Mouse (Mus musculus) kidney, adult 9 months (tissue): ENCODE measurements around the gene Rai14.

Source experiments
- DNase-seq: peaks from one replicate; pipeline ENCODE4 v3.0.0; 2022

Rai14 gene

DNA sequence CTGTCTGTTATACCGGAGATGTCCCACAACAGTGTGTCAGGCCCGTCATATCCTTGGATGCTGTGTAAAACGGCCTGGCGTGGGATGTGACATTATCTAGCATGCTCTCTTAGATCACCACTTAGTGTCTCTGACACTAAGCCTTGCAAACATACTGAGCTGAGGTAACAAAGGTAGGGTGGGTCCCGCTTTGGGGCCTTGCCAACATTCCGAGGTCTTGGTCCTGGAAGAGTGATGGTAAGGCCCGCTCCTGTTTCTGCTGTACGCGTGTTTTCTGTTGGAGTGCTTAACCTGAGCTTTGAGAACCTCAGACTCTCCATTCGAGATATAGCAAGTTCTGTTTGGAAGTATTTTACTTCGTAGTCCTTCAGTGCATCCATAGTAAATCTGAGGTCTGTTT lies 5.8 kb upstream of the Rai14 start:
- DNase-seq, result no peak

DNA sequence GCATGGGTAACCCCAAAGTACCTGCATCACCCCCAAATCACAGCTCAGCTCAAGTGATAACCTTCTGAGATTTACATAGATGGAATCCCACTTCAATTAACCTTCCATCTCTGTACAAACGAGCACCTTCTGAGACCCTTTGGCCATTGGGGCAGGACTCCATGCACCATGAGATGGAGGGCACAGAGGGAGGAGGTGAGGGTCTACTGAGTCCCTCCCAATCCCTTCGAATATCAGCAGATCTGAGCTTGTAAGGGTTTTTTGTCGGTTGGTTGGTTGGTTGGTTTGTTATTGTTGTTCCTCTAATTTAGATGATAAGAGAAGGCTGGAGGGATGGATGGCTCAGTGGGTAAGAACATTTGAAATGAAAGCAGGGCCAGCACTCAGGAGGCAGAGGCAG lies 5.1 kb upstream of the Rai14 start:
- DNase-seq, result no peak

DNA sequence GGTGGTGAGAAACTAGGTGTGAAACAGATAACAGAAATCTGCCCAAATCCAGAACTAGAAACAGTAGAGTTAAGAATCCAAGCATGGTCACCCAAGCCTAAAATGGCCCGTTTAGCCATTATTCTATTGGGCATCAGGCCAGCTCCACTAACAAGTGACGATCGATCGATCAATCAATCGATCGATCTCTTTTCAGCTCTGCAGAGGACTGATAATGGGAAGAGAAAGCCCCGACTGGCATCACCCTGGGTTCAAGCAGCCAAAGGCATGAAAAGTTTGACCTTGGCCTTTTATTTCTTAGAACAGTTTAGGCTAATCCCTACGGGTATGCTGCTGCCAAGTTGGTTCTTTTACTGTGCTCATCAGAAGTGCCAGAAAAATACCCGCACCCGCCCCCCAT lies 4.3 kb upstream of the Rai14 start:
- DNase-seq, result no peak

DNA sequence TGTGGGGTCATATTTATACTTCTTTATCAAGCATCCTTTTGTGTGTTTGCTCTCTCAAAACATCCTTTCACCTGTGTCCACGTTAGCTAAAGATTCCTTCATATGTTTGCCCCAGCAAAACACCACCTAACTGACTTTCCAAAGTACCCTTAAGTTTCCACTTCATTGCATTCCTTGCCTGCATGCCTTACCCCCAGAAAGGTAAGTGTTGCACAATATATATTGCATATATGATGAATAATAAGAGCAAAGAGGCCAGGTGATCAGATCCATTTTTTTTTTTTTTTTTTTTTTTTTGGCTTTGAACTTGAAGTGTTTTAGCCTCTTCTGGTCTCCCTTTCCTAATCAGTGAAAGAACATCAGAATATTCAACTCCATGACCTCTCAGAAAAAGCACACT lies 2.9 kb upstream of the Rai14 start:
- DNase-seq, result no peak

DNA sequence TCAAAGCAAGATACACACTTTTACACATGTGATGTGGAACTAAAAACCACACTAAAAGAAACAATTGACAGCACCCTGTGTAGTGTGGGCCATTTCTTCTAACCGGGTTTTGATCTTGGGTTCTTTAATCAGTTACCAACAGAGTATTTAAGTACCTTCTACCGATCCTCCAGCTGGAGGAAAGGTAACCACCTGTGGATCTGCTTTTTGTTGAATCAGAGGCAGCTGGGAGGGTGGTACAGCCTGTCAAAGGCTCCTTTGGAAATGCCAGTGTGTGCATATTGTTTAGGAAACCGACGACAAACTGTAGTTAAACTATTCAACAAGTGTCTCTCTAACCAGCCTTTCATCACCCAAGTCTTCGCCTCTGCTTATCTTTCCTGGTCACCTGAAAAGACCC lies 1.5 kb upstream of the Rai14 start:
- DNase-seq, result no peak

DNA sequence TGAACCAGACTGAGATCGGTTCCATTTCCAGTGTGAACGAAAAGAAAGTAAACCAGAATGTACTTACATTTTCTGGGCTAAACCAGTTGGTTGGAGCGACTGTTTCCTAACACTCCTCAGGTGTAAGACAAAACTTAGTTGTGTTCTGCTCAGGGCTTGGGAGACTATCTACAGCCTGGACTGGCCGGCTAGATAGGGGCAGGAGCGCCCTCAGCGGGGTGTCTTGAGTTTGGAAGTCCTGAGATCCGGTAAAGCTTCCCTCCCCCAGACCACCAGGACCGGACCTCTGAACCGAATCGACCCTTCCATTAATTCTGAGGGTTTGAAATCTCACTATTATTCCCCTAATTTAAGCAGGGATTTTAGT lies 698 bp upstream of the Rai14 start:
- DNase-seq, result peak; percentile 68

DNA sequence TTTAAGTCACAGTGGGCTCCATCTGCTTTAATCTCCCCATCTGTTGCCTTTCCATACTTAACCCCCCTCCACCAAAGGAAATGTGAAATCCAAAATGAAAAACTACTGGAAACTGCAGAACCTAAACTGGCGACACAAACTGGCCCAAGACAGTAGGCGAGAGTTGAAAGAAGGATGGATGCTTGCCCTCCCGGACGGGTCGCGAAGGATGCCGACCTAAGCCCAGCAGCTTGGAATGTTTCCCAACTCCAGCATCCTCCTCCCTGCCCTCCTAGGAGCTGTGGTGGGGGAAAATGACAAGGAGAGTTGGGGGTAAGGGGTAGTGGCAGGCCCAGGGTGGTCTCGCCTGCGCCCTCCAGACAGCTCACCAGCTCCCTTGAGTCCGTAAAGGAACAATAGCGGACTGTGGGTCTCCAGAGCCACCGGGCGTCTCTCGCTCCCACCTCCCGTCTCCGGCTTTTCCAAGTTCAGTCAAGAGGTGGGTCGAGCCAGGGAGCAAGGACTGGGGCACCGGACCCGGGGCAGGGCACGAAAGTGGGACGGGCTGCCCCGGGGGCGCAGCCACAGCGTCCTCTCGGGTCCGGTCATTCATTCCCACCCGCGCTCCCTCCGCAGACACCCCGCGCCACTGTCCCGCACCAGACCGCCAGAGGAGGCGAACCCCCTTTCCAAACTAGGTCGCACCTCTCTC lies 653 bp downstream of the Rai14 start:
- DNase-seq, result peak; percentile 35

DNA sequence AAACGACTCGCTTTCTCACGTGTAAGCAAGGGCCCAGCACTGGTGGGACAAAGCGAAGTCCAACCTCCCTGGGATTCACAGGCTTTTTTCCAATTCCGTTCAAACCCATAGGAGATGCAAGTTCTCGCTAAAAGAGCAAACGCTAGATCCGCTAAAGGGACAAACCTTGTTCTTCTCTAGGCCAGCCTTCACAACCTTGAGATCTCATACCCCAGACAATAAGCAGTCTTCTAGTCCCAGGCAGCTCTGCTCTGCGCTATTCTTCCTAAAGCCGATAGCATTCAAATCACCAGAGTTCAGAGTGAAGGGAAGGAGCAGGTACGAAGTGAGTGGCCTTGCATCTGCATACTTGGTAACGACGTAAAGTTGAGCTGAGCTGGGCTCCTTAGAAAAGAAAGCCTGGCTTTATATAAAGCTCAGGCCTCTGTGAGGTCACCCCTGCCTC lies 1.2 kb downstream of the Rai14 start:
- peak; percentile 48 for DNase-seq

DNA sequence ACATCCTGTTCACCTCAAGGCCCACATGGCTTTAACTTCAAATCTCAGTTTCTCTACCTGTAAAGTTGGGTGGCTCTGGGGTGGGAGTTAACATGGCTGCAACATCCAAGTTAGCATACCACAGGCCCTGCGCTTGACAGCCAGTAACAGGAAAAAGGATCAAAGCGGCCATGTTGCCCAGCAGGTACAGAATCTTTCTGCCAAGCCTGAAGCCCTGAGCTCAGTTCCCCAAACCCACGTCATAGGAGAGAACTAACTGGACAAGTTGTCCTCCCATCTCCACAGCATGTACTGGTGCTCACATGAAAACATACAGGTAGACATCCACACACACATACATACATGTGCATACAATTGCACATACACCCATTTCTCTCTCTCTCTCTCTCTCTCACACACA lies 2.1 kb downstream of the Rai14 start:
- no peak for DNase-seq

DNA sequence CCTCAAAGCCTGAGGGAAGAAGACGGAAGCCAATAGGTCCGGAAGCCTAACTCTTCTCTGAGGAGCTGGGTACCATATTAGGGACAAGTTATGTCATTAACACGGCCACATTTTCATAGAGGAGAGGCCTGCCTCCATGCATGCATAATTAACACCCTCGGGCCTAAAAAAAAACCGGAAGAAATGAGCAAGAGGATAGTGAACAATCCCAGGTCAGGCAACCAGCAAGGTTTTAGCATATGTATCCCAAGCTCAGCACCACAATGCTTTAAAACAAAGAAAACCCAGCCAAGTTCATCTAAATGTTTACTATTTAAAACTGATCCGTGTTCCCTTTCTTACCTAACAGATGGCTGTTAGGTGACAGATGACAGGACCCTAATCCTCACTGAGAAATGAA lies 3.2 kb downstream of the Rai14 start:
- DNase-seq, result no peak

DNA sequence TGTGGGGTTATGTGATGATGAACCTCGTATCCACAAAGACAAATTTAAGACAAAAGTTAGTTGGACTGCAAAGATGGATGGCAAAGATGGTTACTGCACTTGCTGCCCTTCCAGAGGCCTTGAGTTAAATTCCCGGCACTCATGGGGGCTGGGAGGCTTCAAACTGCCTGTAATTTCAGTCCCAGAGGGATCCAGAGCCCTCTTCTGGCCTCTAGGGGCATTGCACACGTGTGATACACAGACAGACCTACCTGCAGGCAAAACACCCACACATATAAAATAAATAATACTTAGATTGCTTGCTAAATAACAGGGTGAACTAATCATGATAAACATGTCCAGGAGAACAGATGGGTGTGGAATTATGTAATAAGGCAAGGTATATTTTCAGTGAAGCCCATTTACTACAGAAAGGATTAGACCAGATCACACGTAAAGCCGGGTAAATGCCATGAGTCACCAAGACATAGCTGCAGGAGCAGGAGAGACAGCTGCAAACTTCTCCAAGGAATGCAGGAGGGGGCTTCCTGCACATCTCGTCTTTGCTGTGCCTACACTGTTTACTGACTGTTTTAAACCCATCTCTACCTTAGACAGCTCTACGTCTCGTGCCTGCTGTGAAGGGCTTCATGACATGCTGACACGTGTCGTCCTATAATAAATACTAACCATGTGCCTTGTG lies 5.7 kb downstream of the Rai14 start:
- DNase-seq, result no peak

DNA sequence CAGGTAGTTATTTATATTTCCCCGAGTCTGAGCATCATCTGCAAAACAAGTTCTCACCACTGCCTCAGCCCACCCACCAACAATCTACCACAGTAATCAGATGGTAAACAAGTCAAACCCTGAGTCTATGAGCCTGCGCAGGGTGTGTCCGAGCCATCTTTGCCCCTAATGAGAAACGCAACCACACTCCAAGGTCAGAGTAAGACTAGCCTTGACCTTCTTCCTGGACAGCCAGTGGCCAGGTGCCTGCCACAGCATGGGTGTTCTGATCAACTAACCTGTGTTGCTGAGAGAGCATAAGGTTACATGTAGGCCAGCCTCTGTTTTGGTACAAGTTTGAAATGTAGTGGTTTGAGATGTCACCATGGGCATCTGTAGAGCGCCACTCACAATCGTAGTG lies 7.3 kb downstream of the Rai14 start:
- DNase-seq, result no peak

DNA sequence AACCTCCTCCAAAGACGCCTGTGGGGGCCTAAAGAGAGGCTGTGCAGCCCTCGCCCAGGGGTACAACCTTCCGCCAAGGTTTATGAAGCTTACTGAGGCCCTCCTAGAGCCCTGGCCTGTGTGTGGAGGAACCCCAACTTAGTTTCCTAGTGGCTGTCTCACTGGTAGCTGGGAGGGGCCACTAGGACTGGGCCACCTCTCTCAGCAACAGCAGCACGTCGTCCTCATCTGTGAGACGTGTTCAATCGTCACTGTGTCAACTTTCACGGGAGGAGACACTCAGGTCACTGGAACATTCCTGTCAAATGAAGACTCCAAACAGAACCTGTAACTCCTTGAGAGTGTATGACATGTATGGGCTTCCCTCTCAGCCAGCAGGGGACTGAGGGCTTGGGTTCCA lies 8.0 kb downstream of the Rai14 start:
- no peak for DNase-seq

DNA sequence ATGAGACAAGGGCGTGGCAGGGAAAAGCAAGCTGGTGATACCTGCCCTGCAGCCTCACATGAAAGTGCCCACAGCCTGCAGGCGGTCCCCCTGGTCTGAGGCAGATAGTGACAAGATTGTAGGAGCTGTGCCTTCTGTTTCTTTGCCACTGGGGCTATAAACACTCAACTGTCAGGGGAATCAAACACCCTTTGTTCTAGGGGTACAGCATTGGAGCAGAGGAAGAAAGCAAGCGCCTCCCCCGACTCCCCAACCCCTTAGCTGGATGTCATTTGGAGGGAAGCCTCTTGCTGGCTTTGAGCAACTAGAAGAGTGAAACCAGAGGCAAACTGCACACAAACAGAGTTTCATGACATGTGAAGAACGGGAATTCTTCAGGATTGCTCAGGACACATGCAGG lies 8.7 kb downstream of the Rai14 start:
- no peak for DNase-seq

DNA sequence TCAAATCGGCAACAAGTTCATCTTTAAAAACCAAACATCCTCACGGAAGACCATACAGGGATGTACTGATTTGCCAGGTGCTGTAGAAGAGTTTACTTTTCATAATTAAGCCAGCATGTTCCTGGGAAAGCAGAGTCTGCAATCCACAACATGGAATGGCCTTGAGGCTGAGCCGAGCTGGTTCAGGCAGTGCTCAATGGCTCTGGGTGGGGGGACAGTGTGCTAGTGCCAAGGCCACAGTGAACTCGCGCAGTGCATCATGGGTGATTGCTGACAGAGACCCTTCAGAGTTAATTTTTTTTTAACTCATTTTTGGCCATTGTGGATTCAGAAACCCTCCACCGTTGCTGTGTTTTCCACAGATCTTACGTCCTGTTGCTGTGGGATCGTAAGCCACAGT lies 10.1 kb downstream of the Rai14 start:
- DNase-seq, result no peak

DNA sequence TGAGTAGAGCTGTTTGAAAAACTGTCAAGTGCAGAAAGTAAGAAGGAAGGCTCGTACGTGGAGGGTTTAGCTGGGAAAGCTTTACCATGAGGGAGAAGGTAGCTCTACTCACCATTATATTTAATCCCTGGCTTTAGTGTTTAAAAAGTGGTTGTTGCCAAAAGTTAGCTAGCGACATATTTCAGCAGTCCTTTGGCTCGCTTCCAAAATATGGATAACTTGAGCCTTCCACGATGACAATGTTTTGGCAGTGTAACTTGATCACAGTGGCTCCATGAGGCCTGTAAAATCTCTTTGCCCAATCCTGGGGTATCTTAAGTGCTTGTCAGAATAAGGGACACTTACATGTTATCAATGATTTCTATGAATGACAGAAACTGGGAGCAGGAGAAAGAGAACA lies 12.9 kb downstream of the Rai14 start:
- DNase-seq, result no peak

DNA sequence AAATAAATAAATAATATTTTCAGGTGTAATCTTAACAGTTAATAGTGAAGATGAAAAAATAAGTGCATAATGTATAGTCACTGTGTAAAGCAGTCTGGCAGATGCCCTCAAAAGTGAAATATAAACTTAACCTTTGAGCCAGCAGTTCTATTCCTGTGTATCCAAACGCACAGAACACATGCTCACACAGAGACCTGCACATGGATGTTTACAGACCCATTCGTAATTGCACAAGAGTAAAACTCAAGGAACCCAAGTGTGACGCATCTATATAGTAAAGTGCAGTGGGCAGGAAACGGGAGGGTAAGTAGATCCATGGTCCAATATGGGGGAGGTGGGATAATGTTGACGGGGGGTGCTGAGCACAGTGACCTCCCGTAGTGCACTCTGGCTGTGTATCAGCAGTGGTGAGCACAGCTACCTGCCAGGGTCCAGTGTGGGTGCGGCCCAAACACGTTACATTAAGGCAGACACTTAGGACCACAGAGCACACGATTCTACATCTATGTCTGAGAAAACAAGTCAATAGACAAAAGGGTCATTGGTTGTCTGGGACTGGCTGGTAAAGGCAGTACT lies 13.4 kb downstream of the Rai14 start:
- DNase-seq, result no peak

DNA sequence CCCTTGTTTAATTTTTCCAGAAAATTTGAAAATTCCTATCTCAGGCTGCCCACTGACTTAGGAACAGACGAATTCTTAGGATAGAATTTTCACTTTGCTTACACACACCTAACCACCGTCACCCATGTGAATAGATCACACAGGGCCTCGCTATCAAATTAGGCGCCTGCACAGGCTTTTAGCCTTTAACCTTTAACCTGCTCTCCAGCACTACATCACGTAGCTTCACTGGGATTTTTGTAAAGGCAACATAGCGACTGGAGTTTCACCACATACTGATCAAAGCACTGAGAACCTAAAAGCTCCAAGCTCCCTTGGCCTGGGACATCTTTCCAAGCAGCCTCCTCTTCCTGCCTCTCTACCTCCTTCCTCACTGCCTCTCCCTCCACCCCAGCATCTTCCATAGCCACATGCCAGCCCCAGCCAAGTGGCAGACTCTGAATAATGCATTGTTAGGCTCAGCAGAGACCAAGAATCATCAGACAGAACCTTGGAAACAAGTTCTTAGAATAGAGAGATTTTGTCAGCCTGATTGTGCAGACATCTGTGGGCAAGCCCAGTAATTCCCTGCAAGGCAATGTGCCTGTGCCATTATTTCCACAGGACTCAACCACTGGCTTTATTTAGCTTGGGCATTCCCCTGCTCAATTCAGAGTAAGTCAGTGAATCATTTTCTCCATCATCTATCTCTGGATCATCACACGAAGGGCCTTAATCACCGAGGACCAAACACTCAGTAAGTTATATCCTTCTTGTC lies 17.8 kb downstream of the Rai14 start:
- no peak for DNase-seq

DNA sequence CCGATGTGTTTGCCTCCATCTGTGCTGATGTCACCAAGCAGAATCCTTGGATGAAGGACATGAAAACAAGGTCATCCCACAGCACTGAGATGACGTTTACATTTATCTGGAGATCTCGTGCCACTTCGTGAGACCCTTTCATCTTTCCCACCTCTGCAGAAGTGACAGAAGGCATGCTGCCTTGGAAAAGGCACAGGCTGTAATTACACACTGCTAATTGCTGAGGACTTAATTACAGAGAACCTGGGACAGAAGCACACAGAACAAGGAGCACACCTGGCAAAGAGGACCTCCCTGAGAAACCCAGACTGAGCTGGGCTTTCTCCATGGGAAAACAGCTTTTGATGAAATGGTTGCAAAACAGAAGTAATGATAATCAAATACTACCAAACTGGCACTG lies 21.8 kb downstream of the Rai14 start:
- DNase-seq, result no peak

DNA sequence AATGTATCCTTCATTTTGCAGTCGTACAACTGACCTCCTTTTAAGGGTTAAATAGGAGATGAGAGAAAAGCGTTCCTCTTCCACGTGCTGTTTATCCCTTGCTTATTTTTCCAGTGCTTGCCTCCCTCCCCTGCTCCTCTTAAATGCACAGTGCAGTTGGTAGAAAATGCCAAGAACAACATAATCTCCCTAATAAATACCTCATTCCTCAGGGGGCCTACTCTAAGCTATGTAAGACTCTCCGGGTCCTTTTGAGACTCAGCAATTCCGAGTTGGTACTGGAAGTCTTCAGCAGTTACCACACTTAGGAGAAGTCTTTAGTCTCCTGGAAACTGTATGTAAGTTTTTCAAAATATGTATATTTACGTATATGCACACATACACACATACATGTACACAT lies 22.9 kb downstream of the Rai14 start:
- DNase-seq, result no peak

DNA sequence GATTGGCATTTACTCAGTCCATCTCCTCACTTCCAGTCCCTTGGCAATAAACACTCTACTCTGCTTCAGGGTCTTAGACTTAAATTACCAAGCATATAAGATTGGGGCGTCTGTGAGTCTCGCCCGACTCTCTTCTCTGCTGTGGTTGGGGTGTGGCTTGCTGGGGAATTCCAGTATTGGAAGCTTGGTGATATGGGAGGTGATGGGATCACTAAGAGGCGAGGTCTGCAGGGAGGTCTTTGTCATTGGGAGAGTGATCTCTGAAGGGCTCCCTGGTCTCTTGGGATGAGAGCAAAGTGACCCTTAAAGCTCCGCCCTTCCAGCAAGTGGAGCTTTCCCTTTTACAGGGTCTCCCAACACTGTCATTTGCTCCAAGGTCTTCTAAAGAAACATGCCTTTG lies 23.5 kb downstream of the Rai14 start:
- DNase-seq, result no peak

DNA sequence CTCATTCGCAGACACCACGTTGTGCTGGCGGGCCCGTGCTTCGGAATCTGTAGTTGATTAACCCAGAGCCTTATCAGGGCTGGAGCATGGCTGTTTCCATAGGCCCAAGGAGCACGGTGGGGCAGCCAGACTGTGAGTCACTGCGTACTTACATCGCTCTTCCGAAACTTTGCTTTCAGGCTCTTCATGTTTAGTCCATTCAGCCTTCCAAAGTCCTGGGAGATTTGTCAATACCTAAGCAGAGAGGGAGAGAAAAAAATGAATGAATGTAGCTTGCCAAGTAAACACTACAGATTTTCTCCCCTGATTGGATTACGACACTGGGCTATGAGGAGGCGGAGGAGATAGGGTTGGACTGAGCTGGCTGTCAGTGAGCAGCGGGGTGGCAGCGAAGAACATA lies 24.2 kb downstream of the Rai14 start:
- no peak for DNase-seq

DNA sequence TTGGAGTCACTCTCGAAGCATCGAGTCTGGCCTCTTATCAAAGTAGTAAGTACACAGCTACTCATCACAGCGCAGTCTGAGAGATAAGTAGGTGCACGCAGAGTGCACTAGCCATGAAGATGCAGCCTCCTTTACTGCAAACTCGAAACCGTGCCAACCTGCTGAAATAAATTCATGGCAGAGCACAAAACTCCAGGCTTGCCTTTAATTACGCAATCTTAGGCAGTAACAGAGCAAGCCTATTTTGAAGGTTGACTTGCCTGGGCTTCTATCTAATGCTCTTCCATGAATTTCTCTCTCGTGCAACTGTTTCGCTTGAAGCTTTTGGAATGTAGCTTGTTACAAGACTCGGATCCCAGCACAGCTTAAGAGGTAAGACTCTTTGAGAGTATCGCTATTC lies 25.1 kb downstream of the Rai14 start:
- DNase-seq, result no peak

DNA sequence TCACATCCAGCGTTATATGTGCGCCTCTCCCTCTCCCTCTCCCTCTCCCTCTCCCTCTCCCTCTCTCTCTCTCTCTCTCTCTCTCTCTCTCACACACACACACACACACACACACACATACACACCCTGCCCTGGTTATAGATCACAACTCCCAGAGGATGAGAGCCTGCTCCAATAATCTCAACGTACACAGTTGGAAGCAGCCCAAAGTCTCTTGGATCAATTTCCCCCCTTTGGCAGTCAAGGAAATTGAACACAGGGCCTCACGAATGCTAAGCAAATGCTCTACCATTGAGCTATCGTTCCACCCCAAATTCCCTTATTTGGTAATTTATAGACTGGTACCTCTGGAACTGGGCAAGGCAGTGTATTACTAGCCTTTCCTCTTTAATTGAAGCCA lies 25.7 kb downstream of the Rai14 start:
- DNase-seq, result no peak
